Mouse (Mus musculus): ENCODE data around the gene Cdk4.

The Cdk4 gene

GRCm38 (mm10) chr10:127063239-127063872, at the start of gene Cdk4:
TSS of gene Cdk4 (plus strand) at chr10:127063534.
- peak; percentile 96 to 97 for DNase-seq (ENCODE audit: low spot score in 2 of 2)

DNA sequence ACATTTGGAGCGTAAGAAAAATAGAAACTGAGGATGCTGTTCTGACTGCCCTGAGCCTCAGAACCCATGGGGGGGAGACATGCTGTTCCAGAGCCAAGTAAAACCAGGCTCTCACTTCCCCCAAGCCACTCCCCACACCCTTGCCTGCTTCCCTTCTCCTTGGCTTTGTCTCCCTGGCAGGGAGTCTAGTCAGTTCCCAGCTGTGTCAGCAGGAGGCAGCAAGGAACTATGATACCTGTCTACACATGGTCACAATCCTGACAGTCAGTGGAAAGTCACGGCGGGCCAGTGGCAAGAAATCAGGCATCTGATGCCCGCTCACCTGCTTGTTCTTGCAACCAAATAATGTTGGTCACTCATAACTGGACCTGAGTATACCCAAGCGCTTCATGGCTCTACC, 46.8 kb upstream of the Cdk4 start:
- no peak for DNase-seq (ENCODE audit: low spot score in 2 of 2)

DNA sequence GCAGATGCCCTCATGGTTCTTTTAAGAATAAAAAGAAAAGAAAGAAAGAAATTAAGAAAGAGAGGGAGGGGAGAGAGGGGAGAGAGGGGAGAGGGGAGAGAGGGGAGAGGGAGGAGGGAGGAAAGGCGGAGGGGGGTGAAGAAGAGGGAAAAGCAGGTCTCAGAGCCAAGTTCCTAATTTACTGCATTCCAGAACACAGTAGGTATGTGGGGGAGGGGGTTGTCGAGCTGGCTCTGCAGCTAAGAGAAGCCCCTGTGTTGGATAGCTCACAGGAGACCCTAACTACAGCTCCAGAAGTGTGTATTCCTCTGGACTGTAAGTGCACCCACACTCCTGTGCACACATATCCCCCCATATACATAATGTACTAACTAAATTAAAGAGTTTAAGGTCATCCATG, 46.3 kb upstream of the Cdk4 start:
- no peak for DNase-seq (ENCODE audit: low spot score in 2 of 2)

- DNase-seq (ENCODE audit: low spot score in 2 of 2): no peak
Measured at GRCm38 (mm10) chr10:127018422-127018821, 44.9 kb upstream of the Cdk4 start.

GRCm38 (mm10) chr10:127030336-127031296, 32.7 kb upstream of the Cdk4 start, which contains the start of gene Tsfm:
TSS of gene Tsfm (minus strand) at chr10:127030840.
- peak; percentile 86 to 90 for DNase-seq (ENCODE audit: low spot score in 2 of 2)

GRCm38 (mm10) chr10:127033301-127033741, 30.0 kb upstream of the Cdk4 start:
- DNase-seq (ENCODE audit: low spot score in 2 of 2): no peak

DNA sequence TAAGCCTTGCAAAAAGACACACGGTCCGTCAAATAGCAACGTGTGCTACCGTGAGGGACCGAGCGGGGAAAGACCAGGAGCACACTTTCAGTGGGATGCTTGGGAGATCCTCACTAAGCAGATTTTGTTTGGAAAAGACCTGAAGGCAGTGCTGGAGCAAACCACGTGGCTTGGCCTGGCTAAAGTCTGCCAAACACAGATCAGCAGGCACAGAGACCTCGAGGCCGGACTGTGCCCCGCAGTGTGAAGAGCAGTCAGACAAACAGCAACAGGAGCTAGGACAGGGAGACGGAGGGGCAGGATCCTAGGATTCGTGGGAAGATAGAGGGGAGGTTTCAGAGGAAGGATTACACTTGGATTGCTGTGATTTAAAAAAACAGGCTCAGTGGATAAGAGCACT, 27.1 kb upstream of the Cdk4 start:
- DNase-seq (ENCODE audit: low spot score in 2 of 2): no peak

DNA sequence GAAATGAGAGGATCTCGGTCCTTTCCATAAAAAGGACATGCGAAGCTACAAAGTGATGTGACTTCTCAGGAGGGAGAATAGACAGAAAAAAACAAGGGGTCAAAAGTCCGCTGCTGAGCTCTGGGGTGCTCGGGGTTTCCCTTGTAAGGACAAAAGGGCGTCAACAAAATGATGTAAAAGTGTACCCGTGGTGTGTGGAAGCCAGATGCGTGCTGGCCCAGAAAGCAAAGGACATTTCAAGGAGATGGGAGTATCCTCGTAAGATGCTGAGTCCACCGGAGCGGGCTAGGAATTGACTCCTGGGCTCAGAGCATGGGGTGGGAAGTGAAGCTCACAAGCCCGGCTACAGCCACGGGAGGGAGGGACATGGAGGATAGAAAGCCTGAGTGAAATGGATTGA, 25.7 kb upstream of the Cdk4 start:
- no peak for DNase-seq (ENCODE audit: low spot score in 2 of 2)

GRCm38 (mm10) chr10:127040569-127041214, 22.6 kb upstream of the Cdk4 start:
- DNase-seq (ENCODE audit: low spot score in 2 of 2): no peak

GRCm38 (mm10) chr10:127041274-127041766, 22.0 kb upstream of the Cdk4 start, which contains the start of the genes Mettl1 and Eef1akmt3:
TSS of gene Mettl1 (plus strand) at chr10:127041414.
TSS of gene Eef1akmt3 (minus strand) at chr10:127041513.
- DNase-seq (ENCODE audit: low spot score in 2 of 2): no peak

- DNase-seq (ENCODE audit: low spot score in 2 of 2): peak; percentile 73 to 74
Measured at GRCm38 (mm10) chr10:127041774-127042338, 21.5 kb upstream of the Cdk4 start.

DNA sequence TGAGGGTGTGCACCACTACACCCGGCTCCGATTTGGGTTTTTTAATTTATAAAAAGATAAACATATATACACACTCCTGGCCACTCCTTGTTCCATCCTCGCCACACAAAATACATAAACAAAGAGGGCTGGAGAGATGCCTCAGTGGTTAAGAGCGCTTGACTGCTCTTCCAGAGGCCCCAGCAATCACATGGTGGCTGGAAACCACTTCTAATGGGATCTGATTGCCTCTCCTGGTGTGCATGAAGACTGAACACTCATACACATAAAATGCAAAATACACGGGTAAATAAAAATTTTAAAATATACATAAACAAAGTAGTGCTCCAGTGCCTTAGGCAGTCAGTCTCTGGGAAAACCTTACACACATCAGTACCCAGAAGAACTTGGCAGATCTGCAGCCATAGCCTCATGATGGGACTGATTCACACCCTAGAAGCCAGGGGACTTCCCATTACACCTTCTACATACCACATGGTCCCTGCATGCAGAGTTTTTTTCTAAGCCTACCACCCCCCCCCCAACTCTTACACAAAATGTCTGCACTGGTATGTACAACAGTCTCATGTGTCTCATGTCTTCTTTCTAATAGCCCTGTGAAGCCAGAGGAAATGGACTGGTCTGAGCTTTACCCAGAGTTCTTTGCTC, 20.7 kb upstream of the Cdk4 start:
- DNase-seq (ENCODE audit: low spot score in 2 of 2): no peak

- no peak for DNase-seq (ENCODE audit: low spot score in 2 of 2)
Measured at GRCm38 (mm10) chr10:127043187-127043586, 20.1 kb upstream of the Cdk4 start.

DNA sequence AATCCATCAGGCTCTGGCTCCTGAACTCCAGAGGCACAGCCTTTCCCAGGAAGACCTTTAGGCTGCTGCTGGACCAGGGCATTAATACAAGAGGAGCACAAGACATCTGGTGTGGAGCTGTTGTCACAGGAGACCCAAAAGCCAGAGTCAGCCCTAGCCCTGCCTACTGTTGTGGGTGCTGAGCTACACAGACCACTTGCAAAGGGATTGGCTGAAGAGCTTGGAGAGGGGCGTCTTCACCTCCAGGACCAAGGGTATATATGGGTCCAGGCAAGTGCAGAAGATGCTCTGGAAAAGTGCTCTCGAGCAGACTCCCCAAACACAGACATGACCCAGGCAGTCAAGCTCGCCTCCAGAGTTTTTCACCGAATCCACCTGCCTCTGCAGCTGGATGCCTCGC, 15.4 kb upstream of the Cdk4 start, which contains the start of gene Cyp27b1:
Gene Cyp27b1, plus strand, starts transcription at position 297 of the 400 bp plus-strand sequence.
- no peak for DNase-seq (ENCODE audit: low spot score in 2 of 2)

DNA sequence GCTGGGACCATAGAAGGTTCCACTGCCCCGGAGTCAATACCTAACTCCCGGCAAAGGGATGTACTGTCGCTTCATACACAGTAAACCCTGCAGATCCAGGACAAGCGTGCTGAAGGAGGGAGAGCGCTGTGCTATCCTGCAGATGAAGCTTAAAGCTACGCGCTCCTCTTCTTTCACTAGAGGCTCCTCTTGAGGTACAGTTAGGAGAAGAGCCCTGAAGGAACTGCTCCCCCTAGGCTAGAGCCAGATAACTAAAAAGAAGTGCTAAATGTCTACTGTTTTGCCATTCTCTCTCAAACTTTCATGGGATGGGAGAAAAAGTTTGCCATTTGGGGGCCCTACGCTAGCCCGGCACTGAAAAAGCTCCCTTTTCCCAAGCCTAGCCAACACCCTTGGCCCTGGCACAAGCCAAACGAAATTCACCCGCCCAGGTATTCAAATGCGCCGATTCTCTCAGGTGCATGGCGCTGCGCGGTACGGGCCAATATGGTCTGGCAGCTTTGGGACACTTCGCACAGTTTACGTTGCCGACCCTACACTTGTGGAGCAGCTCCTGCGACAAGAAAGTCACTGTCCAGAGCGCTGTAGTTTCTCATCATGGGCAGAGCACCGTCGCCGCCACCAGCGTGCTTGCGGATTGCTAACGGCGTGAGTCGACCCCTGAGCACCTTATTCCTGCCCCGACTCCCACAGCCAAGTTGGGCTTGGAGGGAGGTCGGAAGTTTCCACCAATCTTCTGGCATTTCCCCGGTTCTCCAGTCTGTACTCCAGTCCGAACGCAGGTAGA, 14.5 kb upstream of the Cdk4 start:
- DNase-seq (ENCODE audit: low spot score in 2 of 2): no peak

DNA sequence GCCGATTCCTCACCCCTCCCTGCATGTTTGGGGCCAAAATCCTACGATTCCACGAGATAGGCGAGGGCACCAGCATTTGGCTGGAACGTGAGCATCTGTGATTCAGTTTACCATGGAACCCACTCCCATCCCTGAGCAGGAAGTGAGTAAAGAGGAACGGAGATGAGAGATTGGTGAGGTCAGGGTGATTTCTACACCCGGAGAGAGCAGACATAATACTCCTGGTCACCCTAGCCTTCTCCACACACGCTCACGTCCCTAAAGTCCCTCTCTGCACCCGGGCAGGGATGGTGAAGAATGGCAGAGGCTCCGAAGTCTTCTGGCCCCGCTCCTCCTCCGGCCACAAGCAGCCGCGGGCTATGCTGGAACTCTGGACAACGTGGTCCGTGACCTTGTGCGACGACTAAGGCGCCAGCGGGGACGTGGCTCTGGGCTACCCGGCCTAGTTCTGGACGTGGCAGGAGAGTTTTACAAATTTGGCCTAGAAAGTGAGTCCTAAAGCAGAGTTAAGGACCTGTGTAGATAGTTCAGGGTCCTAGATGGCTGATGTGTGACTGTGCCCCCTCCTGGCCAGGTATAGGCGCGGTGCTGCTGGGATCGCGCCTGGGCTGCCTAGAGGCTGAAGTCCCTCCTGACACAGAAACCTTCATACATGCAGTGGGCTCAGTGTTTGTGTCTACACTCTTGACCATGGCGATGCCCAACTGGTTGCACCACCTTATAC, 13.8 kb upstream of the Cdk4 start:
- DNase-seq (ENCODE audit: low spot score in 2 of 2): no peak

- no peak for DNase-seq (ENCODE audit: low spot score in 2 of 2)
Measured at GRCm38 (mm10) chr10:127050119-127050474, 13.2 kb upstream of the Cdk4 start.

- no peak for DNase-seq (ENCODE audit: low spot score in 2 of 2)
Measured at GRCm38 (mm10) chr10:127054646-127055045, 8.7 kb upstream of the Cdk4 start.

- no peak for DNase-seq (ENCODE audit: low spot score in 2 of 2)
Measured at GRCm38 (mm10) chr10:127055406-127055805, 7.9 kb upstream of the Cdk4 start.

GRCm38 (mm10) chr10:127056490-127056889, 6.8 kb upstream of the Cdk4 start:
- DNase-seq (ENCODE audit: low spot score in 2 of 2): no peak

Measured in spleen, postnatal 36 days (tissue).